Comparison of ENCODE assay signal across 8 mouse cellular contexts in the genomic region with DNA sequence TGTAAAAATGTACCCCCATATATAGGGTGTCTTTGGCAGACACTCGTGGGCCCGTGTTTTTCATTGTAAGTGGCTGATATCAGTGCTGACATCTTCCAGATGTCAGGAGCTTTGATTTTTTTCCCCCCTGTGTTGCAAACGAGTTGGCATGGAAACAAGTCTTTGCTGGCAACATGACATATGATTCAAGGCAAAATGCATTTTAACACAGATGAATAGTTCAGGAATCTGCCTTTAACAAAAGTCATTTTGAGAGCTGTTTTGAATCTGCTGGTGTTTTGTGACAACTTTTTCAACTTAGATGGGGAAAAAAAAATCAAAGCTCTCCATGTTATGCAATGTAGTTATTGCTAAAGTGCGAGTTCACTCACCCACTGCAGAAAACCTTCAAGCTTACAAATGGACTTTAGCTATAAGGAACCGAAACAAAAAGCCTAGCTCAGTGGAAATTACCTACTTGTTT.
DNase-seq lines count a peak whose midpoint lies in the region.

No protein-coding gene starts in this region.

- peak; percentile 50 to 51 for DNase-seq in cerebellum, postnatal 10 days
- no peak for DNase-seq in cerebellum, adult 8-10 months
- peak; percentile 44 for DNase-seq in layer of hippocampus, adult 11-12 months (ENCODE audit: low spot score)
- no peak for DNase-seq in layer of hippocampus, postnatal 10 days (ENCODE audit: low spot score in 2 of 2)
- peak; percentile 20 for DNase-seq in adrenal gland, postnatal 36 days
- peak; percentile 62 for DNase-seq in lung, postnatal 10 days
- no peak for DNase-seq in spleen, postnatal 14 days (ENCODE audit: low spot score in 2 of 2)
- DNase-seq in thymus, postnatal 10 days (ENCODE audit: low spot score in 2 of 2) = no peak

Comparison
In these comparisons a context has a peak if more than half of its experiments do, and no peak if none do; other contexts are left out.
1. DNase-seq: peak in cerebellum, postnatal 10 days (2 of 2), layer of hippocampus, adult 11-12 months (single experiment), adrenal gland, postnatal 36 days (2 of 2) and lung, postnatal 10 days (single experiment); none in cerebellum, adult 8-10 months (single experiment), layer of hippocampus, postnatal 10 days (0 of 2), spleen, postnatal 14 days (0 of 2) and thymus, postnatal 10 days (0 of 2).